Mouse (Mus musculus) heart, embryonic 12.5 days (tissue): ENCODE measurements at regions not wholly inside any gene's neighbourhood (a gene's known extent, or its start where the extent isn't known, plus 50 kb on each side); places are given as distances from the start of the nearest gene placed in this dataset.

Experiments used
- ATAC-seq: fragments of 200-750 bp; cut with Nextera tagmentation; 2 replicates; pipeline ENCODE4 v1.8.0; 2017; ENCODE audit warnings: moderate TSS enrichment, moderate library complexity; ENCODE audit not compliant: insufficient number of reproducible peaks, low FRiP score
- H3K27ac ChIP-seq: fragments of 300-500 bp; sonication (generic); 2 replicates; pipeline ENCODE4 v1.5.1; 2016; ENCODE audit warnings: mild to moderate bottlenecking, moderate library complexity; ENCODE audit not compliant: poor library complexity, severe bottlenecking
- H3K27me3 ChIP-seq: fragments of 300-500 bp; sonication (generic); replicated peaks from 2 replicates; pipeline ENCODE4 v1.6.1; 2016; ENCODE audit warnings: mild to moderate bottlenecking, moderate library complexity
- H3K36me3 ChIP-seq: fragments of 300-500 bp; sonication (generic); 2 replicates; pipeline ENCODE4 v1.6.1; 2016; ENCODE audit warnings: mild to moderate bottlenecking, moderate library complexity
- H3K4me1 ChIP-seq: fragments of 300-500 bp; sonication (generic); replicated peaks from 2 replicates; pipeline ENCODE4 v1.6.1; 2016; ENCODE audit warnings: mild to moderate bottlenecking
- H3K4me2 ChIP-seq: fragments of 300-500 bp; sonication (generic); 2 replicates; pipeline ENCODE4 v1.6.1; 2016; ENCODE audit warnings: mild to moderate bottlenecking, moderate library complexity
- H3K4me3 ChIP-seq: fragments of 300-500 bp; sonication (generic); 2 replicates; pipeline ENCODE4 v1.5.1; 2016; ENCODE audit warnings: mild to moderate bottlenecking
- H3K9ac ChIP-seq: fragments of 300-500 bp; sonication (generic); 2 replicates; pipeline ENCODE4 v1.6.1; 2016; ENCODE audit warnings: mild to moderate bottlenecking, moderate library complexity
- H3K9me3 ChIP-seq: fragments of 300-500 bp; sonication (generic); replicated peaks from 2 replicates; pipeline ENCODE4 v1.6.1; 2016; ENCODE audit warnings: mild to moderate bottlenecking, moderate library complexity
- WGBS: fragments of 180-500 bp; shearing (Covaris S2); methylation state at CpG from one replicate; pipeline ENCODE4 v1.1.7; 2016; 5-methylcytosine and 5-hydroxymethylcytosine counted together

DNA sequence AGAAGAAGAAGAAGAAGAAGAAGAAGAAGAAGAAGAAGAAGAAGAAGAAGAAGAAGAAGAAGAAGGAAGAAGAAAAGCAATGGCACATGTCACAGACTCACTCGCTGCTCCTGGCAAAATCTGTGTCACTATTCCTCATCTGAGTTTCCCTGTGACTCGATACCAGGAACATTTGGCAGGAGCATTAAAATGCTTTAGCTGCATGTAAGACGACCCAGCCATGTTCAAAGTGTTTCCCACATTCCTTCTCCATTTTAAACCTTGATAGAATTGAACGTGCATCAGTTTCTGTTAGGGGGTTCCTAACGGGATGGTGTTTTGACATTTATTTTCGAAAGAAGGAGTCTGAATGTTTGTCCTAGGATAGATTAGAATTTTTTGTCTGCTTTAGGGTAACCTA is 51.2 kb upstream of the Pja2 start:
- Histone ChIP-seq H3K9me3 (no peaks in the 10 kb centered on the region), H3K36me3 (no peaks in the 10 kb centered on the region), H3K9ac (no peak overlapping the region), H3K27ac (no peak overlapping the region), H3K4me3 (no peak overlapping the region), H3K4me1 (no peaks in the 10 kb centered on the region), H3K4me2 (no peak overlapping the region), H3K27me3 (no peaks in the 10 kb centered on the region)
- ATAC-seq = no peak
- 82% methylated on average over 6 of the region's 6 CpGs for WGBS

- ATAC-seq = no peak
- no peak overlapping the region for H3K27ac ChIP-seq
- H3K9ac ChIP-seq = no peak overlapping the region
- H3K4me3 ChIP-seq = no peak overlapping the region
- H3K4me2 ChIP-seq = no peak overlapping the region
- 87% methylated on average over 11 of the region's 11 CpGs for WGBS
- no peaks in the 10 kb centered on the region for H3K27me3 ChIP-seq
- H3K9me3 ChIP-seq = no peaks in the 10 kb centered on the region
- H3K36me3 ChIP-seq = no peaks in the 10 kb centered on the region
- no peaks in the 10 kb centered on the region for H3K4me1 ChIP-seq
Measured at GRCm38 (mm10) chr17:64383600-64383999, 51.9 kb upstream of the Pja2 start.

GRCm38 (mm10) chr17:64390349-64390748 is 58.6 kb upstream of the Pja2 start:
- no peak overlapping the region for H3K9ac ChIP-seq
- WGBS = 85% methylated on average over 1 of the region's 1 CpGs
- no peaks in the 10 kb centered on the region for H3K27me3 ChIP-seq
- no peak for ATAC-seq
- no peak overlapping the region for H3K4me3 ChIP-seq
- no peaks in the 10 kb centered on the region for H3K4me1 ChIP-seq
- H3K27ac ChIP-seq = no peak overlapping the region
- no peaks in the 10 kb centered on the region for H3K36me3 ChIP-seq
- H3K9me3 ChIP-seq = no peaks in the 10 kb centered on the region; the same call in 1 of the 2 replicates
- no peak overlapping the region for H3K4me2 ChIP-seq

- no peak overlapping the region for H3K27ac ChIP-seq
- no peak overlapping the region for H3K9ac ChIP-seq
- H3K9me3 ChIP-seq = no peaks in the 10 kb centered on the region
- peak overlapping the region; percentile 15; the same call in 1 of the 2 replicates for H3K4me3 ChIP-seq
- H3K36me3 ChIP-seq = no peaks in the 10 kb centered on the region
- H3K4me1 ChIP-seq = peaks cover 5% of the 10 kb centered on the region; the same call in 1 of the 2 replicates
- WGBS = 39% methylated on average over 12 of the region's 12 CpGs
- ATAC-seq = no peak
- no peaks in the 10 kb centered on the region for H3K27me3 ChIP-seq
- peak overlapping the region; percentile 45 for H3K4me2 ChIP-seq
Measured at GRCm38 (mm10) chr17:64397254-64397897, 65.7 kb upstream of the Pja2 start.

- Histone ChIP-seq H3K9ac (no peak overlapping the region), H3K27me3 (no peaks in the 10 kb centered on the region), H3K4me2 (no peak overlapping the region), H3K9me3 (0 out of 2 replicates have a peak, but pooled peaks cover 1% of the 10 kb centered on the region), H3K4me1 (peaks cover 5% of the 10 kb centered on the region; the same call in 1 of the 2 replicates), H3K4me3 (no peak overlapping the region), H3K27ac (no peak overlapping the region), H3K36me3 (no peaks in the 10 kb centered on the region)
- ATAC-seq = no peak
- WGBS = 81% methylated on average over 9 of the region's 9 CpGs
Measured at GRCm38 (mm10) chr17:64398114-64398692, 66.5 kb upstream of the Pja2 start.

GRCm38 (mm10) chr17:64398708-64399107 is 67.0 kb upstream of the Pja2 start:
- Histone ChIP-seq H3K27me3 (no peaks in the 10 kb centered on the region), H3K27ac (no peak overlapping the region), H3K36me3 (no peaks in the 10 kb centered on the region), H3K4me1 (peaks cover 5% of the 10 kb centered on the region; the same call in 1 of the 2 replicates), H3K4me3 (no peak overlapping the region), H3K4me2 (no peak overlapping the region), H3K9ac (no peak overlapping the region), H3K9me3 (0 out of 2 replicates have a peak, but pooled peaks cover 3% of the 10 kb centered on the region)
- no peak for ATAC-seq
- 44% methylated on average over 3 of the region's 3 CpGs for WGBS

DNA sequence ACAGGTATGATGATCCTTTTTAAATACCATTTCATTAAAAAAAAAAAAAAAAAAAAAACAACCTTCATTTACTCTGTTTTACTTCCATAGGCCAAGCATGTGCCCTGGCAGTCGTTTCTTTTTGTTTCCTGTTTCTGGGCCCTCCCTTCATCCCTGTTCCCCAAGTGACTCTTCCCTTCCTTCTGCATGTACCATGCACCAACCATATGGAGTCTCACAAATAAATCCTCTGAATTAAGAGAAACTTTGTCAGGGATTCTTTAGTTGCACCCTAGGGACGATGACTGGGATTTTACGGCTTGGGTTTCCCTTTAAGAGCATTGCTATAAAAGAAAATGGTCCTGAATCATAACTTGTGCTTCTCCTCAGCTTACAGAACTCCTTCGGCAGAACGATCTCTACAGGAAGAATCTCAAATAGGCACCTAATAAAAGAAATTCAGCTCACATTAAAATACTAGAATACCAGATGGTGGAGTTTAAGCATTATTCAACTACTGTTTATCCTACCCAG is 75.1 kb upstream of the Pja2 start:
- Histone ChIP-seq H3K36me3 (no peaks in the 10 kb centered on the region), H3K4me1 (no peaks in the 10 kb centered on the region), H3K4me3 (no peak overlapping the region), H3K9me3 (0 out of 2 replicates have a peak, but pooled peaks cover 3% of the 10 kb centered on the region), H3K27me3 (no peaks in the 10 kb centered on the region), H3K4me2 (no peak overlapping the region), H3K9ac (no peak overlapping the region), H3K27ac (no peak overlapping the region)
- no peak for ATAC-seq
- 77% methylated on average over 5 of the region's 5 CpGs for WGBS

- Histone ChIP-seq H3K27me3 (no peaks in the 10 kb centered on the region), H3K4me2 (no peak overlapping the region), H3K9ac (no peak overlapping the region), H3K27ac (no peak overlapping the region), H3K4me1 (no peaks in the 10 kb centered on the region), H3K9me3 (0 out of 2 replicates have a peak, but pooled peaks cover 3% of the 10 kb centered on the region), H3K36me3 (no peaks in the 10 kb centered on the region), H3K4me3 (no peak overlapping the region)
- no peak for ATAC-seq
- WGBS = 57% methylated on average over 13 of the region's 13 CpGs
Measured at GRCm38 (mm10) chr17:64407255-64408011, 75.7 kb upstream of the Pja2 start.

- Histone ChIP-seq H3K9me3 (no peaks in the 10 kb centered on the region), H3K9ac (no peak overlapping the region), H3K36me3 (no peaks in the 10 kb centered on the region), H3K27ac (no peak overlapping the region), H3K27me3 (no peaks in the 10 kb centered on the region), H3K4me1 (peaks cover 1% of the 10 kb centered on the region; the same call in 1 of the 2 replicates), H3K4me3 (no peak overlapping the region), H3K4me2 (no peak overlapping the region)
- ATAC-seq = no peak
- 65% methylated on average over 1 of the region's 1 CpGs for WGBS
Measured at GRCm38 (mm10) chr17:64425811-64426210, 94.1 kb upstream of the Pja2 start.

DNA sequence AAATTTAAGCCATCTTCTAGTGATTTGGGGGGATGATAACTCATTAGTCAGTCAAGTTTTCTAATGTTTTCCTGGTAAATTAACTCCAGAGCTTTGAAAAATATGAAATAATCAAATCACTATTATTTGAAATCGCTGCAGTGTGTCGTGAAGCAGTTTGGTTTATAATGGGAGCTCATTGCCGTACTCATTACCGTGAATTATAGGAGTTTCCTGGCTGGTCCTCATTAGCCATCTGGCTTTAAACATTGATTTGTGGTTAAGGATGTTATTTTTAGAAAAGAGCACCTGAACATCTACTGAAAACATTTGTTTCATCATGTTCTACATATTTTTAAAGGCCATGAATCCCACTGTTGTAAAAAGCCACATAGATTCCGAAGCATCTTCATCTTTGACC is 94.8 kb upstream of the Pja2 start:
- Histone ChIP-seq H3K4me2 (no peak overlapping the region), H3K4me1 (peaks cover 8% of the 10 kb centered on the region), H3K4me3 (no peak overlapping the region), H3K27ac (no peak overlapping the region), H3K27me3 (no peaks in the 10 kb centered on the region), H3K36me3 (no peaks in the 10 kb centered on the region), H3K9ac (no peak overlapping the region), H3K9me3 (no peaks in the 10 kb centered on the region)
- WGBS = 83% methylated on average over 5 of the region's 5 CpGs
- no peak for ATAC-seq

GRCm38 (mm10) chr17:64439571-64439970 is 107.9 kb upstream of the Pja2 start:
- Histone ChIP-seq H3K9ac (no peak overlapping the region), H3K27ac (no peak overlapping the region), H3K4me2 (no peak overlapping the region), H3K9me3 (no peaks in the 10 kb centered on the region), H3K27me3 (no peaks in the 10 kb centered on the region), H3K36me3 (no peaks in the 10 kb centered on the region), H3K4me3 (no peak overlapping the region), H3K4me1 (peaks cover 2% of the 10 kb centered on the region; the same call in 1 of the 2 replicates)
- WGBS = 68% methylated on average over 1 of the region's 1 CpGs
- ATAC-seq = no peak
